Mouse (Mus musculus): ENCODE data around the gene Gm20388.
A peak's percentile ranks its signal among the peaks of the same experiment; 100 is the strongest.

Gene Gm20388

GRCm38 (mm10) chr8:122395291-122395690, 2484.7 kb downstream of the Gm20388 start:
- DNase-seq: no peak

GRCm38 (mm10) chr8:122398186-122398585, 2487.5 kb downstream of the Gm20388 start:
- no peak for DNase-seq

GRCm38 (mm10) chr8:122405146-122405805, 2494.6 kb downstream of the Gm20388 start:
- DNase-seq: no peak

- DNase-seq: no peak
Observed at GRCm38 (mm10) chr8:122407678-122408077, 2497.0 kb downstream of the Gm20388 start.

GRCm38 (mm10) chr8:122414311-122414710, 2503.7 kb downstream of the Gm20388 start:
- no peak for DNase-seq

GRCm38 (mm10) chr8:122415554-122415953, 2504.9 kb downstream of the Gm20388 start:
- no peak for DNase-seq

- no peak for DNase-seq
Observed at GRCm38 (mm10) chr8:122419881-122420555, 2509.4 kb downstream of the Gm20388 start.

GRCm38 (mm10) chr8:122421376-122422070, 2510.9 kb downstream of the Gm20388 start, which contains the start of gene Il17c:
TSS of gene Il17c (plus strand) at chr8:122422020.
- DNase-seq: peak; percentile 3

- no peak for DNase-seq
Observed at GRCm38 (mm10) chr8:122423217-122423616, 2512.6 kb downstream of the Gm20388 start.

GRCm38 (mm10) chr8:122423659-122424058, 2513.0 kb downstream of the Gm20388 start:
- DNase-seq: no peak

GRCm38 (mm10) chr8:122426145-122426544, 2515.5 kb downstream of the Gm20388 start:
- peak; percentile 3 for DNase-seq

- no peak for DNase-seq
Observed at GRCm38 (mm10) chr8:122427607-122428006, 2517.0 kb downstream of the Gm20388 start.

GRCm38 (mm10) chr8:122428163-122428562, 2517.5 kb downstream of the Gm20388 start:
- no peak for DNase-seq

GRCm38 (mm10) chr8:122430058-122430636, 2519.5 kb downstream of the Gm20388 start:
- DNase-seq: no peak

GRCm38 (mm10) chr8:122430646-122431045, 2520.0 kb downstream of the Gm20388 start:
- no peak for DNase-seq

GRCm38 (mm10) chr8:122431694-122432442, 2521.2 kb downstream of the Gm20388 start:
- no peak for DNase-seq

GRCm38 (mm10) chr8:122432443-122433268, 2522.0 kb downstream of the Gm20388 start, which contains the start of gene Cyba:
TSS of gene Cyba (minus strand) at chr8:122432930.
- peak; percentile 80 for DNase-seq

- no peak for DNase-seq
Observed at GRCm38 (mm10) chr8:122433269-122433905, 2522.7 kb downstream of the Gm20388 start.

GRCm38 (mm10) chr8:122435375-122435774, 2524.7 kb downstream of the Gm20388 start:
- DNase-seq: no peak

- no peak for DNase-seq
Observed at GRCm38 (mm10) chr8:122436146-122436545, 2525.5 kb downstream of the Gm20388 start.

- DNase-seq: no peak
Observed at GRCm38 (mm10) chr8:122436586-122437125, 2526.0 kb downstream of the Gm20388 start.

All from liver (tissue).